Mouse (Mus musculus) embryonic facial prominence, embryonic 11.5 days (tissue): ENCODE results near the gene Lypd6. TPM values are rescaled to one million over a fixed set of nuclear protein-coding genes. Genes with fewer than 3 reads are reported as not detected.

Experiments
- ATAC-seq: fragments of 200-750 bp; cut with Nextera tagmentation; replicated peaks from 2 replicates; pipeline ENCODE4 v1.8.0; 2017; ENCODE audit warnings: low read depth; ENCODE audit not compliant: insufficient number of reproducible peaks, low FRiP score, low TSS enrichment
- DNase-seq: peaks from one replicate; pipeline ENCODE4 v3.0.0-alpha.2; 2015; ENCODE audit warnings: low spot score
- H3K27ac ChIP-seq: fragments of 300-500 bp; sonication (generic); replicated peaks from 2 replicates; pipeline ENCODE4 v1.5.1; 2014; ENCODE audit warnings: mild to moderate bottlenecking, low read depth, low read length, control low read depth
- H3K27me3 ChIP-seq: fragments of 300-500 bp; sonication (generic); 2 replicates; pipeline ENCODE4 v1.6.1; 2014; ENCODE audit warnings: mild to moderate bottlenecking, low read length, moderate library complexity, mixed read lengths; ENCODE audit not compliant: control insufficient read depth, insufficient read depth
- H3K36me3 ChIP-seq: fragments of 300-500 bp; sonication (generic); replicated peaks from 2 replicates; pipeline ENCODE4 v1.6.1; 2014; ENCODE audit warnings: low read depth, mild to moderate bottlenecking, low read length, moderate library complexity, mixed read lengths; ENCODE audit not compliant: control insufficient read depth, insufficient read depth
- H3K4me1 ChIP-seq: fragments of 300-500 bp; sonication (generic); 2 replicates; pipeline ENCODE4 v1.6.1; 2014; ENCODE audit warnings: low read length, mixed read lengths; ENCODE audit not compliant: control insufficient read depth, insufficient read depth
- H3K4me2 ChIP-seq: fragments of 300-500 bp; sonication (generic); 2 replicates; pipeline ENCODE4 v1.6.1; 2014; ENCODE audit warnings: low read depth, mild to moderate bottlenecking, control low read depth, low read length, moderate library complexity
- H3K4me3 ChIP-seq: fragments of 300-500 bp; sonication (generic); 2 replicates; pipeline ENCODE4 v1.5.1; 2014; ENCODE audit warnings: low read depth, low read length, control low read depth
- H3K9ac ChIP-seq: fragments of 300-500 bp; sonication (generic); replicated peaks from 2 replicates; pipeline ENCODE4 v1.6.1; 2014; ENCODE audit warnings: mild to moderate bottlenecking, control low read depth, low read length
- H3K9me3 ChIP-seq: fragments of 300-500 bp; sonication (generic); replicated peaks from 2 replicates; pipeline ENCODE4 v1.6.1; 2016; ENCODE audit warnings: mild to moderate bottlenecking, low read length, inconsistent platforms, mixed read lengths; ENCODE audit not compliant: control insufficient read depth
- WGBS: fragments of 180-500 bp; shearing (Covaris S2); extraction: QIAGEN DNeasy Blood & Tissue Kit; methylation state at CpG from one replicate; pipeline ENCODE4 v1.1.7; 2014; 5-methylcytosine and 5-hydroxymethylcytosine counted together
- polyA plus RNA-seq: library from polyadenylated mRNA; unstranded; fragments of >200 nt; fragmentation: Nextera tagmentation; extraction: Ambion mirVana; gene quantifications from 2 replicates; pipeline ENCODE4 v1.2.1, GENCODE M21; 2014

Gene Lypd6
- polyA plus RNA-seq, 1 experiment from 2014 or later: 13.9 TPM

DNA sequence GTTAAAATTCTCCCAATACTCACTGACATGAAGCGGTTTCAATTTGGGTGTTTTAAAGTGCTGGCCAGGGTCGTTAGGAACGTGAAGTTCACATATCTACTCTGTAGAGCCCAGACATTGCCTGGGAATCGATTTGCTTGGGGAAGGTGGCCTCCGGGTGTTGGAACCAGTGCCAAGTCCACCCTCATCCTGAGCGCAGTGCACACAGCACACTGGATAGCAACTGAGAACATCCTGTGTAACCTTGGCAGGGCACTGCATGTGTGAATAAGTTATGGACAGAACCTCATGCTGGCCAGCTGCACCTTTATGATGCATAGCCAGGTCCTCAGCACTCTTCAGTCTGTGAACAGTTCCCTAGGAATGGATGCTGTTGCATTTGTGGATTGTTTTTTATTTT lies 77.4 kb downstream of the Lypd6 start:
- ATAC-seq: no peak
- Histone ChIP-seq H3K36me3 (no peaks in the 10 kb centered on the region; the same call in 1 of the 2 replicates), H3K9me3 (no peaks in the 10 kb centered on the region), H3K9ac (no peak overlapping the region), H3K4me2 (no peak overlapping the region), H3K4me3 (no peak overlapping the region), H3K27ac (no peak overlapping the region), H3K27me3 (no peaks in the 10 kb centered on the region), H3K4me1 (no peaks in the 10 kb centered on the region)
- WGBS: 81% methylated on average over 6 of the region's 6 CpGs
- DNase-seq: no peak

DNA sequence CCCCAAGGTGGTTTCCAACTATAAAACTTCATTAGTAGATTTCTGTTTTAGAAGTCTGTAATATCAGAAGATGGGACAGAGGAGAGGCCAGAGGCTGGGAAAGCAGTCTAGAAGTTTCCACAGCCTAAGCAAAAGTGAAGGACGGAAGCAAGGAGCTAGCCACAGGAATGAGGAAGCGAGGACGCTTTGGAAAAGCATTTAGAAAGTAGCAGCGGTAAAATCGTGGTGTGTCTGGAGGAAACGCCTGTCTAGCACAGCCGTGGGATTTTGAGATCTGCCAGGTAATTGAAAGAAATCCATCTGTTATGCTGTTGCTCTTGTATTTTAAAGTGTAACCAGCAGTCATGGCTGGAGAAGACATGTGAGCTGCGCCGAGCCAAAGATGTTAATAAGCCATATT lies 81.1 kb downstream of the Lypd6 start:
- H3K9me3 ChIP-seq: no peaks in the 10 kb centered on the region
- no peak overlapping the region for H3K27ac ChIP-seq
- no peaks in the 10 kb centered on the region for H3K36me3 ChIP-seq
- ATAC-seq (no peak), DNase-seq (no peak)
- 76% methylated on average over 9 of the region's 9 CpGs for WGBS
- H3K4me2 ChIP-seq: no peak overlapping the region
- H3K4me3 ChIP-seq: no peak overlapping the region
- no peak overlapping the region for H3K9ac ChIP-seq
- no peaks in the 10 kb centered on the region for H3K4me1 ChIP-seq
- no peaks in the 10 kb centered on the region for H3K27me3 ChIP-seq

DNA sequence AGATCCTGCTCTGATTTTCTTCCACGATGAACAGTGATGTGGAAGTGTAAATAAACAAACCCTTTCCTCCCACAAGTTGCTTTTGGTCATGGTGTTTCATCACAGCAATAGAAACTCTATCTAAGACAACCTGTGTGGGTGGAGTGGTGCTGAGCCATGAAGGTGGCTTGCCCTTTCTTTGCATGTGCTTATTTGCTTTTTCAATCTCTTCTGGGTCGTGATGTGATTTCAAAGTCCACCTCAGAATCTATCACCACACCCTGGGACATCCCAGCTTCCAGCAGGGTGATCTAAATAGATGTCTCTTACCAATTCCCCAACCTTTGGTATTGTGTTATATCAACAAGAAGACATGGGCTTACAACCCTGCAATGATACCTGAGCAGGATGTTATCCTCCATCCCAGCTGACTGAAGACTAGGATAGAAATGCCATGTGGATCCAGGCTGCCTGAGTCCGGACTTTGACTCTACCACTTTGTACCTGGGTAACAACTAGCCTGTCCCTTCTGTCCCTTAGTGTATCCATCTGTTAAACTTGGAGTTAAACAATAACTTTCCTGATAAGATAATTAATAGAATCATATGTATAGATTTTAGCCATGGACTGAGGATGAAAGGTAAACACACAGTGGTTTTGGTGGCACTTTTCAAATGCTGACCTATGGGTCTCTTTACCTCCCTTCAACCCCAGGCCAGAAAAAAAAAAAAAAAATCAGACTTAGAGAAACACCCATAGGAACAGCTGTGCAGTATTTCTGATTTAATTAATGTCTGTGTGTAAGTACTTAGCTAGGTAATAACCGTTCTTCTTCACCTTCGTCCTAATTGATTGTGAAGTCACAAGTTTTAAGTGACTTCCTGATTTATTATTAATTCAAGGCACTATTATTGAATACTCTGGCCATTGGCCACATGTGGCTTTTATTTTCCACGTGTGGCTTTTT lies 83.3 kb downstream of the Lypd6 start:
- DNase-seq (no peak), ATAC-seq (no peak)
- H3K4me2 ChIP-seq: no peak overlapping the region
- no peak overlapping the region for H3K27ac ChIP-seq
- no peak overlapping the region for H3K4me3 ChIP-seq
- no peaks in the 10 kb centered on the region for H3K36me3 ChIP-seq
- WGBS: 70% methylated on average over 6 of the region's 6 CpGs
- H3K27me3 ChIP-seq: no peaks in the 10 kb centered on the region
- no peak overlapping the region for H3K9ac ChIP-seq
- no peaks in the 10 kb centered on the region for H3K9me3 ChIP-seq
- H3K4me1 ChIP-seq: no peaks in the 10 kb centered on the region

DNA sequence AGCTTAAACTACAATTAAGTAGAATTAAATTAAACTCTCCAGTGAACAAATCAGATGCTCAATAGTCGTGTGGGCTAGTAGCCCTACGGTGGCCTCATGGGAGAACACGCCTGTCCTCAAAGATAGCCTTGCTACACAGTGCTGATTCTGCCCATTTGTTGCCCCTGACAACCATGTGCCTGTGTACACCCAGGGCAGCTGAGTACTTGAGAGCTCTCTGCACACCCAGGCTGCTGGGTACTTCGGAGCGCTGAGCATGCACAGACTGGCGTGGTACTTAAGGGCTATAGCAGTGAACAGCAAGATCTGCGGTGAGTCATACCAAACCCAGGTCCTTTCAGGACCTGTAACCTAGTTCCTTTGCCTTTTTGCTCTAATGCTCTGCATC lies 84.0 kb downstream of the Lypd6 start:
- no peak overlapping the region for H3K27ac ChIP-seq
- peak; percentile 12 for DNase-seq
- no peaks in the 10 kb centered on the region for H3K27me3 ChIP-seq
- no peaks in the 10 kb centered on the region for H3K9me3 ChIP-seq
- no peak; the same call in 1 of the 2 replicates for ATAC-seq
- WGBS: 74% methylated on average over 7 of the region's 7 CpGs
- H3K4me3 ChIP-seq: no peak overlapping the region
- no peak overlapping the region for H3K9ac ChIP-seq
- no peaks in the 10 kb centered on the region for H3K4me1 ChIP-seq
- H3K36me3 ChIP-seq: no peaks in the 10 kb centered on the region
- H3K4me2 ChIP-seq: no peak overlapping the region

DNA sequence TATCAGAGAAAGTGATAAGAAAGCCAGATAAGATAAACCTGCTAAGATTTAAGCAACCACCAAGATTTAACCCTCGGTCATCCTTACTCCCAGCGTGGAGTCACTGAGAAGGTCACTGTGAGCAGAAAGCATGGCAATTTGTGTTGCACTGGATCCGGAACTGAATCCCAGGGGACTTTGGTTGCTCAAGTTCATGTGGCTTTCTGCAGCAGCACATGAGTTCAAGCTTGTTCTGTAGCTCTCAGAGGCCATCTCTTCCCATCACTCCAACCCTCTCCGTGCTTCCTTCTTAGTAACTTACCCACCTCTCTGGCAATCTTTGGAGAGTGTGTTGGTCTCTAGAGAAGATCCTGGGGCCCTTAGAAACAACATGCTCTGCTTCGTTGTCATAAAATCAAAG lies 84.6 kb downstream of the Lypd6 start:
- no peak overlapping the region for H3K4me3 ChIP-seq
- H3K4me2 ChIP-seq: no peak overlapping the region
- no peaks in the 10 kb centered on the region for H3K36me3 ChIP-seq
- 88% methylated on average over 5 of the region's 5 CpGs for WGBS
- H3K27me3 ChIP-seq: no peaks in the 10 kb centered on the region
- H3K27ac ChIP-seq: no peak overlapping the region
- H3K9ac ChIP-seq: no peak overlapping the region
- H3K9me3 ChIP-seq: no peaks in the 10 kb centered on the region
- no peaks in the 10 kb centered on the region for H3K4me1 ChIP-seq
- DNase-seq: no peak
- ATAC-seq: no peak

DNA sequence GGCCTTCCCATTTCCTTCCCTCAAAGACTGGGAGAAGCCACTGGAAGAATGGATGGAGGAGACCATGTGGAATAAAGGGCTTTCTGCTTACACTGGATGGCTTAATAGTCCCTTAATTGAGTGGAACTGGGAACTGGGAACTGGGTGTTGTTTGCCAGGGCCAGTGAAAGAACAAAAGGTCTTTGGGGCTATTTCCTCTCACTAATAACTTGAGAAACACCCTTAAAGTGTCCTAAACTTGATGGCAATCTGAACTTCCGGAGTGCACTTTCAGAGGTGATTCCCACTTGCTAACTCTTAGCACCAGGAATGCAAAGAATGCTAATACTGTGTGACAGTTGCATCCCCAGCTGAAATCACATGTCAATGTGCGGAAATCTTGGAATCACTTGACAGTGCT lies 85.2 kb downstream of the Lypd6 start:
- 55% methylated on average over 2 of the region's 2 CpGs for WGBS

DNA sequence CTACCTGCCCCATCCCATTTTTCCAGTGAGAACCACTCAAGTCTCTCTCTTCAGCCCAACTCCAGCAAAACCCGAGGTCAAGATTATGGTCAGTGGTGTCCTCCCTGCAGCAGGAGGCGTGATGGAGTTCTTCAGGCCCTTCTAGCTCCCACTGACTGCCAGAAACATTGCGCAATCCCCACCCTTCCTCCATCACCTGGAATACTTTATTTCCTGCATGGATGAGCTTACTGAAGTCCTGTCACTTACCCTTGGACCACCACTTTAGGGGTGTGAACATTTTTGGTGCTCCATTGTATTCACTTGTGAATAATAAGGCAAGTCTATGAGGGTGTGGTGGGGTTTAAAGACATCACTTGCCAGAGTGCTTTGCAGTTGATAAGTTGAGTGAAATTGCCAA lies 85.7 kb downstream of the Lypd6 start:
- DNase-seq (no peak), ATAC-seq (no peak)
- Histone ChIP-seq H3K9me3 (no peaks in the 10 kb centered on the region), H3K4me2 (no peak overlapping the region), H3K9ac (no peak overlapping the region), H3K27ac (no peak overlapping the region), H3K4me1 (no peaks in the 10 kb centered on the region), H3K36me3 (no peaks in the 10 kb centered on the region), H3K4me3 (no peak overlapping the region), H3K27me3 (no peaks in the 10 kb centered on the region)
- WGBS: 82% methylated on average over 3 of the region's 3 CpGs

More for the DNA sequence above, 85.2 kb downstream of the Lypd6 start:
- H3K27me3 ChIP-seq: no peaks in the 10 kb centered on the region
- no peak for DNase-seq
- no peak overlapping the region for H3K9ac ChIP-seq
- no peaks in the 10 kb centered on the region for H3K36me3 ChIP-seq
- H3K4me2 ChIP-seq: no peak overlapping the region
- no peak overlapping the region for H3K4me3 ChIP-seq
- no peaks in the 10 kb centered on the region for H3K4me1 ChIP-seq
- H3K9me3 ChIP-seq: no peaks in the 10 kb centered on the region
- ATAC-seq: no peak
- no peak overlapping the region for H3K27ac ChIP-seq

DNA sequence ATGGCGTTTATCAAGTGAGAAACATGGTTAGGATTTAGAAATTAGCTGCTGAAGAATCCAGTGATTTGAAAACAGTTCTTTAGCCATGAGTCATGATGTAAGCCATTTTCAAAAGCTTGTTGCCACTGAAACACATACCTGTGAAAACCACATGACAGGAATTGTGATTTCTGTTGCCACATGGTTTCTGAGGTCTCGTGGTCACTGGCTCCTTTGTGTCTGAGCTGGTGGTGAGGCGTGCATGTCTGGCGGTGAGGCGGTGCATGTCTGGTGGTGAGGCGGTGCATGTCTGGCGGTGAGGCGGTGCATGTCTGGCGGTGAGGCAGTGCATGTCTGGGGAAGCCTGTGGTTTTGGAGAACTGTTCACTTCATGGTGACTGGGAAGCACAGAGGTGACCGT lies 89.8 kb downstream of the Lypd6 start:
- H3K27me3 ChIP-seq: no peaks in the 10 kb centered on the region
- no peak for ATAC-seq
- no peak overlapping the region for H3K4me3 ChIP-seq
- 93% methylated on average over 10 of the region's 10 CpGs for WGBS
- no peak overlapping the region for H3K4me2 ChIP-seq
- no peaks in the 10 kb centered on the region for H3K4me1 ChIP-seq
- H3K9ac ChIP-seq: no peak overlapping the region
- no peak overlapping the region for H3K27ac ChIP-seq
- H3K36me3 ChIP-seq: no peaks in the 10 kb centered on the region
- no peak for DNase-seq
- H3K9me3 ChIP-seq: no peaks in the 10 kb centered on the region
